In genomic region chr7:130520049-130520425, GRCm38 (mm10) we compare ENCODE assay signal across 8 mouse cellular contexts. TPM values are rescaled to one million over a fixed set of nuclear protein-coding genes. Genes with fewer than 3 reads are reported as not detected.
DNase-seq lines count a peak whose midpoint lies in the region; ATAC-seq and TF ChIP-seq lines count a peak whose summit lies in the region.

Gene Ate1 (minus strand): TSS chr7:130520369.

- H3K27me3 ChIP-seq in lung, embryonic 16.5 days (ENCODE audit: control insufficient read depth, insufficient read depth, low read depth, low read length) = no peaks in the 10 kb centered on the region
- no peaks in the 10 kb centered on the region for H3K27me3 ChIP-seq in embryonic facial prominence, embryonic 11.5 days (ENCODE audit: control insufficient read depth, insufficient read depth, low read length)
- no peaks in the 10 kb centered on the region for H3K27me3 ChIP-seq in heart, embryonic 13.5 days (replicated peaks)
- no peaks in the 10 kb centered on the region for H3K27me3 ChIP-seq in midbrain, postnatal 0 days (ENCODE audit: insufficient read depth, low read length)

- H3K9me3 ChIP-seq in lung, embryonic 16.5 days (ENCODE audit: control insufficient read depth, low read length) = no peaks in the 10 kb centered on the region; the same call in 1 of the 2 replicates
- no peaks in the 10 kb centered on the region for H3K9me3 ChIP-seq in embryonic facial prominence, embryonic 11.5 days (replicated peaks; ENCODE audit: control insufficient read depth, low read length)
- H3K9me3 ChIP-seq in heart, embryonic 13.5 days = no peaks in the 10 kb centered on the region
- H3K9me3 ChIP-seq in midbrain, postnatal 0 days (ENCODE audit: low read length) = no peaks in the 10 kb centered on the region

- H3K36me3 ChIP-seq in lung, embryonic 16.5 days (ENCODE audit: control insufficient read depth, insufficient read depth, low read length) = no peaks in the 10 kb centered on the region
- no peaks in the 10 kb centered on the region for H3K36me3 ChIP-seq in embryonic facial prominence, embryonic 11.5 days (replicated peaks; ENCODE audit: control insufficient read depth, insufficient read depth, low read depth, low read length)
- peaks cover 5% of the 10 kb centered on the region for H3K36me3 ChIP-seq in heart, embryonic 13.5 days
- no peaks in the 10 kb centered on the region for H3K36me3 ChIP-seq in midbrain, postnatal 0 days (ENCODE audit: insufficient read depth, low read length)

- H3K4me2 ChIP-seq in lung, embryonic 16.5 days (ENCODE audit: low read depth, low read length) = peak within 1 kb of the TSS; percentile 91
- H3K4me2 ChIP-seq in embryonic facial prominence, embryonic 11.5 days (ENCODE audit: low read depth, low read length) = peak within 1 kb of the TSS; percentile 78
- H3K4me2 ChIP-seq in heart, embryonic 13.5 days = peak within 1 kb of the TSS; percentile 80
- peak within 1 kb of the TSS; percentile 76 for H3K4me2 ChIP-seq in midbrain, postnatal 0 days (ENCODE audit: low read depth, low read length, poor library complexity, severe bottlenecking)

- TF ChIP-seq CTCF in midbrain, postnatal 0 days (IDR thresholded peaks at IDR 0.05) = no peak

- H3K4me3 ChIP-seq in lung, embryonic 16.5 days (ENCODE audit: low read length) = peak within 1 kb of the TSS; percentile 92
- peak within 1 kb of the TSS; percentile 88 for H3K4me3 ChIP-seq in embryonic facial prominence, embryonic 11.5 days (ENCODE audit: low read depth, low read length)
- H3K4me3 ChIP-seq in heart, embryonic 13.5 days = peak within 1 kb of the TSS; percentile 94
- H3K4me3 ChIP-seq in midbrain, postnatal 0 days (ENCODE audit: low read depth, low read length) = peak within 1 kb of the TSS; percentile 82

- H3K9ac ChIP-seq in lung, embryonic 16.5 days (ENCODE audit: low read length) = peak within 1 kb of the TSS; percentile 98
- H3K9ac ChIP-seq in embryonic facial prominence, embryonic 11.5 days (replicated peaks; ENCODE audit: low read length) = peak within 1 kb of the TSS; percentile 93
- H3K9ac ChIP-seq in heart, embryonic 13.5 days = peak within 1 kb of the TSS; percentile 98
- H3K9ac ChIP-seq in midbrain, postnatal 0 days (replicated peaks; ENCODE audit: low read length, poor library complexity, severe bottlenecking) = peak within 1 kb of the TSS; percentile 96

- peaks cover 11% of the 10 kb centered on the region for H3K4me1 ChIP-seq in lung, embryonic 16.5 days (replicated peaks; ENCODE audit: control insufficient read depth, insufficient read depth, low read length)
- H3K4me1 ChIP-seq in embryonic facial prominence, embryonic 11.5 days (ENCODE audit: control insufficient read depth, insufficient read depth, low read length) = no peaks in the 10 kb centered on the region
- H3K4me1 ChIP-seq in heart, embryonic 13.5 days = peaks cover 29% of the 10 kb centered on the region
- H3K4me1 ChIP-seq in midbrain, postnatal 0 days (ENCODE audit: insufficient read depth, low read length) = peaks cover 8% of the 10 kb centered on the region; the same call in 1 of the 2 replicates

- ATAC-seq in lung, embryonic 16.5 days (ENCODE audit: low read depth) = no peak
- peak; percentile 12; the same call in 1 of the 2 replicates for ATAC-seq in embryonic facial prominence, embryonic 11.5 days (replicated peaks; ENCODE audit: insufficient number of reproducible peaks, low FRiP score, low TSS enrichment, low read depth)
- no peak for ATAC-seq in heart, embryonic 13.5 days (ENCODE audit: extremely low read depth, insufficient number of reproducible peaks, low FRiP score, low TSS enrichment)
- no peak for ATAC-seq in midbrain, postnatal 0 days (ENCODE audit: low FRiP score)

- DNase-seq in lung, postnatal 4 days = no peak
- DNase-seq in embryonic facial prominence, embryonic 11.5 days (ENCODE audit: low spot score) = no peak
- no peak for DNase-seq in left cerebral cortex, adult 8-10 months (ENCODE audit: low spot score in 2 of 2)
- no peak for DNase-seq in midbrain, postnatal 0 days (ENCODE audit: low spot score)
- no peak for DNase-seq in frontal cortex, postnatal 25 days (ENCODE audit: low spot score in 2 of 2)
- no peak for DNase-seq in frontal cortex, postnatal 10 days (ENCODE audit: low spot score in 2 of 2)

- peak within 1 kb of the TSS; percentile 99 for H3K27ac ChIP-seq in lung, embryonic 16.5 days (ENCODE audit: low read length)
- H3K27ac ChIP-seq in embryonic facial prominence, embryonic 11.5 days (replicated peaks; ENCODE audit: low read depth, low read length) = peak within 1 kb of the TSS; percentile 95
- H3K27ac ChIP-seq in heart, embryonic 13.5 days (replicated peaks) = peak within 1 kb of the TSS; percentile 98
- peak within 1 kb of the TSS; percentile 99 for H3K27ac ChIP-seq in midbrain, postnatal 0 days (ENCODE audit: low read depth, low read length)

- 10% methylated on average over 20 of the region's 20 CpGs for WGBS in lung, embryonic 16.5 days
- 18% methylated on average over 20 of the region's 20 CpGs for WGBS in embryonic facial prominence, embryonic 11.5 days
- 18% methylated on average over 20 of the region's 20 CpGs for WGBS in heart, embryonic 13.5 days
- 17% methylated on average over 20 of the region's 20 CpGs for WGBS in midbrain, postnatal 0 days

RNA-seq across cellular contexts. Expression of gene Ate1, which starts in this region (rescaled TPM):
- polyA plus RNA-seq in lung, embryonic 16.5 days (2015; fragmentation: Nextera tagmentation; extraction: Ambion mirVana) = 64.7 and 67.1 TPM in 2 replicates
- 43.1 and 46.1 TPM in 2 replicates for polyA plus RNA-seq in embryonic facial prominence, embryonic 11.5 days (2014; fragmentation: Nextera tagmentation; extraction: Ambion mirVana)
- 49.6 and 59.6 TPM in 2 replicates for polyA plus RNA-seq in heart, embryonic 13.5 days (2015; fragmentation: Nextera tagmentation; extraction: Ambion mirVana)
- 10 to 100 TPM; 64.4 to 83.5 (median 67.3) TPM for total RNA-seq in left cerebral cortex, adult 8-10 months (2022)
- total RNA-seq in midbrain, postnatal 0 days (2014; rRNA removed) = 47.4 and 60.5 TPM in 2 replicates
- 101 and 129 TPM in 2 replicates for polyA plus RNA-seq in midbrain, postnatal 0 days (2015; fragmentation: Nextera tagmentation; extraction: Ambion mirVana)
